Mouse (Mus musculus): ENCODE data around the gene Igfbp7.

- TF ChIP-seq CTCF (IDR thresholded peaks at IDR 0.05) (no peak), EP300 (IDR thresholded peaks at IDR 0.05) (no peak)
Measured at GRCm38 (mm10) chr5:77369394-77369793, 38.4 kb downstream of the Igfbp7 start.
